Mouse (Mus musculus): ENCODE data around the gene Zbed4.
"Not testable (repeated sequence)": the region's sequence is repeated elsewhere in the genome, so short reads cannot be mapped to it uniquely, and the experiment has no call there.

Gene Zbed4

GRCm38 (mm10) chr15:88736166-88736565 is 15.3 kb upstream of the Zbed4 start:
- in situ Hi-C loops (cut with MboI; ENCODE audit: unreplicated experiment in 2 of 2) = no loop called here

- in situ Hi-C loops (cut with MboI; ENCODE audit: unreplicated experiment in 2 of 2) = no loop called here
These were observed 13.0 kb upstream of the Zbed4 start for GRCm38 (mm10) chr15:88738466-88738865.

- in situ Hi-C loops (cut with MboI; ENCODE audit: unreplicated experiment in 2 of 2) = loop anchor here in 1 of 2 experiments (10.0 kb wide), 1 partner anchor 333 kb away; the partner anchor contains the start of gene Trabd
These were observed 10.1 kb upstream of the Zbed4 start for GRCm38 (mm10) chr15:88741366-88741765.

GRCm38 (mm10) chr15:88743371-88743770 is 8.1 kb upstream of the Zbed4 start:
- in situ Hi-C loops (cut with MboI; ENCODE audit: unreplicated experiment in 2 of 2) = loop anchor here in 1 of 2 experiments (10.0 kb wide), 1 partner anchor 331 kb away; the partner anchor contains the start of gene Trabd

- in situ Hi-C loops (cut with MboI; ENCODE audit: unreplicated experiment in 2 of 2) = loop anchor here in 1 of 2 experiments (10.0 kb wide), 1 partner anchor 329 kb away; the partner anchor contains the start of gene Trabd
These were observed 6.1 kb upstream of the Zbed4 start for GRCm38 (mm10) chr15:88745347-88745746.

GRCm38 (mm10) chr15:88745926-88746325 is 5.5 kb upstream of the Zbed4 start:
- in situ Hi-C loops (cut with MboI; ENCODE audit: unreplicated experiment in 2 of 2) = loop anchor here in 1 of 2 experiments (10.0 kb wide), 1 partner anchor 329 kb away; the partner anchor contains the start of gene Trabd

- in situ Hi-C loops (cut with MboI; ENCODE audit: unreplicated experiment in 2 of 2) = loop anchor here in 1 of 2 experiments (10.0 kb wide), 1 partner anchor 325 kb away; the partner anchor contains the start of gene Trabd
These were observed 1.8 kb upstream of the Zbed4 start for GRCm38 (mm10) chr15:88749617-88750016.

GRCm38 (mm10) chr15:88750032-88750431 is 1.4 kb upstream of the Zbed4 start:
- in situ Hi-C loops (cut with MboI; ENCODE audit: unreplicated experiment in 2 of 2) = no loop called here

- in situ Hi-C loops (cut with MboI; ENCODE audit: unreplicated experiment in 2 of 2) = no loop called here
These were observed 540 bp upstream of the Zbed4 start for GRCm38 (mm10) chr15:88750677-88751563.

- in situ Hi-C loops (cut with MboI; ENCODE audit: unreplicated experiment in 2 of 2) = no loop called here
These were observed 908 bp downstream of the Zbed4 start for GRCm38 (mm10) chr15:88752403-88752733.

- in situ Hi-C loops (cut with MboI; ENCODE audit: unreplicated experiment in 2 of 2) = no loop called here
These were observed 3.4 kb downstream of the Zbed4 start for GRCm38 (mm10) chr15:88754896-88755295.

GRCm38 (mm10) chr15:88755761-88756160 is 4.3 kb downstream of the Zbed4 start:
- in situ Hi-C loops (cut with MboI; ENCODE audit: unreplicated experiment in 2 of 2) = no loop called here

- in situ Hi-C loops (cut with MboI; ENCODE audit: unreplicated experiment in 2 of 2) = no loop called here
These were observed 6.6 kb downstream of the Zbed4 start for GRCm38 (mm10) chr15:88758061-88758460.

GRCm38 (mm10) chr15:88761551-88761950 is 10.1 kb downstream of the Zbed4 start:
- in situ Hi-C loops (cut with MboI; ENCODE audit: unreplicated experiment in 2 of 2) = loop anchor here in 1 of 2 experiments (10.0 kb wide), 1 partner anchor 53 kb away; the partner anchor contains the start of genes Alg12 and Creld2

- in situ Hi-C loops (cut with MboI; ENCODE audit: unreplicated experiment in 2 of 2) = loop anchor here in 1 of 2 experiments (10.0 kb wide), 1 partner anchor 49 kb away; the partner anchor contains the start of genes Alg12 and Creld2
These were observed 14.7 kb downstream of the Zbed4 start for GRCm38 (mm10) chr15:88766139-88766538.

GRCm38 (mm10) chr15:88768537-88768936 is 17.1 kb downstream of the Zbed4 start:
- in situ Hi-C loops (cut with MboI; ENCODE audit: unreplicated experiment in 2 of 2) = loop anchor here in 1 of 2 experiments (10.0 kb wide), 1 partner anchor 46 kb away; the partner anchor contains the start of genes Alg12 and Creld2

GRCm38 (mm10) chr15:88774630-88775029 is 23.2 kb downstream of the Zbed4 start:
- in situ Hi-C loops (cut with MboI; ENCODE audit: unreplicated experiment in 2 of 2) = loop anchor here in 1 of 2 experiments (5.0 kb wide), 1 partner anchor 38 kb away; no protein-coding TSS in a partner anchor

- in situ Hi-C loops (cut with MboI; ENCODE audit: unreplicated experiment in 2 of 2) = no loop called here
These were observed 40.8 kb downstream of the Zbed4 start for GRCm38 (mm10) chr15:88792140-88792850.

- in situ Hi-C loops (cut with MboI; ENCODE audit: unreplicated experiment in 2 of 2) = not testable (repeated sequence)
These were observed 43.3 kb downstream of the Zbed4 start for GRCm38 (mm10) chr15:88794729-88795128.

- in situ Hi-C loops (cut with MboI; ENCODE audit: unreplicated experiment in 2 of 2) = loop anchor here in 1 of 2 experiments (25.0 kb wide), 1 partner anchor 313 kb away; no protein-coding TSS in a partner anchor
These were observed 48.5 kb downstream of the Zbed4 start for GRCm38 (mm10) chr15:88799950-88800371.

Measured in v-Abl transformed pro-B cells (cell line).